Mouse (Mus musculus) lung, postnatal 14 days (tissue): ENCODE results near the gene Grm8.

Experiments
- DNase-seq: peaks from one replicate; pipeline ENCODE4 v3.0.0; 2021

Grm8 gene

DNA sequence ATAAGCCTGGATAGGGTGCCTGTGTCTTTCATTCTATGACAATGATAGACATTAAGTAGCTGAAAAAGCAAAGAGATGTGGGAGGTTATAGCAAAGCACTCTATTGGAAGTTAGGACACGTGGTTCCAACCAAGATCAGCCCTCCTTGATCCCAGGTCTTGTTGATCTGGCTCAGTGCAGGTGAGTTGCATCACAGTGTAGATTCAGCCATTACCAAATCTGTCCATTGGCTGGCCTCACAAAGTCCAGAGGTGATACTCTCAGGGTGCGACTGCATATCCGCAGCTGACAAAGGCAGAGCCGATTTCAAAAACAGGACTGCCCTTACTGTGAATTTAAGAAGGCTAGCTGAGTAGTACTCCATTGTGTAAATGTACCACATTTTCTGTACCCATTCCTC lies 103.0 kb downstream of the Grm8 start:
- no peak for DNase-seq

DNA sequence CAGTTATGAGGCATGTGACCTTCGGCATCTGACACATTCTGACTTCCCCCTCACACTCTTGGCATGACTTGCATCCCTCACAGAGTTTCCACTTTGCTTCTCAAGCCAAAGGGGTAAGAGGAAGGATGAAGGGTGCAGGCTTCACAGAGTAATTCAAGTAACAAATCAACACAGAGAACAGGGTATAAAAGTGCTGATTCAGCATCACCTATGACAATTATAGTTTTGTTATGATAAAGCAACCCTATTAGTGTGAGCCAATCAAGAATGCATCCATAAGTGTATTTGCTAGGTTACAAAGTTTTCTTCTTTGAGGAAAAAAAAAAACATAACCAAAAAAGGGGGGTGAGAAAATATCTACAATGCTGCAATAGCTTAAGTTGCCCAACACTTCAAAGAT lies 117.3 kb downstream of the Grm8 start:
- DNase-seq = no peak

- no peak for DNase-seq
Measured at GRCm38 (mm10) chr6:28007001-28007400, 128.0 kb downstream of the Grm8 start.

DNA sequence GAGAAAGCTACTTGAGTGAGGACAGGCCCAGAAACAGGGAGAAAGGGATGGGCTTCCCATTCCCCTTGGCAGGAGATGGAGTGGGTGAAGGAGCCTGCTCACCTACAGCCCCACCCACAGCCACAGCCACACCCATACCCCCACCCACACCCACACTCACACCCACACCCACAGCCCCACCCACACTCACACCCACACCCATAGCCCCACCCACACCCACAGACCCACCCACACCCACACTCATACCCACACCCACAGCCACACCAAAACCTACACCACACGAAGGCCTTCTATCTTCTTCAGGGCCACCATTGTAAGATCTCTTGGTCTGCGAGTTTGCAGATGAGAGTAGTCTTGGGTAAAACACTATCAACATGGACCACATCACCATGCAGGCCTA lies 137.7 kb downstream of the Grm8 start:
- DNase-seq = no peak

DNA sequence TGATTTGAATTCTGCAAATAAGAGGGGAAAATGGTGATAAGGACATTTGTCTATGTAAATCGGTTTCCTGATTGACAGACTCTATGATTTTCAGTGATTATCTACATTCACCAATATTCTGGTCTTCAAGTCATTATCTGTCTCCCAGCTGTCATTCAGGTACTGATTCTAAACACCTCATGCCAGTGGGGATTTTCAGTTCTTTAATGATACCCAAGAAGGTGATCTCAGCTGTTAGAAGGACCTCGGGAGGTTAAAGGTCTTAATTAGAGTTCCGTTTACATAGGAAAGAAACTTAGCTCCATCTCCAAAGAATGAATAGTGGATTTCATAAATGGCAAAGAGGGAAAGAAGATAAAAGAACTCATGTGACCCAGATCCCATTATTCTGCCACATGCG lies 143.7 kb downstream of the Grm8 start:
- DNase-seq = no peak

DNA sequence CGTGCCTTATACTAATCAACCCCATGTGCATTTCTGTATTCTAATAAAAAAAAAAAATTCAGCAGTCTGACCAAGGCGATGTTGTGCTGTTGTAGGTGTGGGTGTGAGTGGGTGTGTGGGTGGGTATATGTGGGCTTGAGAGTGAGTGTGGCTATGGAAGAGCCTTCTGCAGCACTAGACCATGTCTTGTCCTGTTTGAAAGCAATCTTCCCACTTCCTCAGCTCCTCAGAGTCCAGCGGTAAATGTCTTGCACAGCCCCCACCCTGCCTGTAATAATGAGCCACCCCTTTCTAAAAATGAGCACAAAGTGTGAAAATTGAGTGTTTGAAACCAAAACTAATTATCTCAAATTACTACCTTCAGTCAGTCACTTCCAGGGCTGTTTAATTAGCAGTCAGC lies 152.4 kb downstream of the Grm8 start:
- DNase-seq = no peak

GRCm38 (mm10) chr6:27982021-27982420 lies 153.0 kb downstream of the Grm8 start:
- DNase-seq = no peak

DNA sequence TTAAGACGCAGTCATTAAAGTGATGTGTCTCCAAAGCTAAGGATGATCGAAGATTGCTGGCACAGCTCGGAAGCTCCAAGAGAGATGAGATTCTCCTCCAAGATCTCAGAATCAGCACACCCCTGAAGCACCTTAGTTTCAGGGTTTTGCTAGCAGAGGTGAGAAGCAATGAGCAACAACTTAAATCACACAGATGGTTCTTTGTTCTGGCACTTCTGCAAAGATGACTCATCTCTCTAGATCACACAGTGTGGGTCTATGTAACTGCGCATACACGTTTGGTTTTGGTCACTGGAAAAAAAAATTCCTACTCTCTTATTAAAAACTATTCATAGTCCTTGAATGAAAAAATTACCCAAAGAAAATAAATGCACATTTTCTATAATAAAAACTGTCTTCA lies 157.6 kb downstream of the Grm8 start:
- no peak for DNase-seq

- DNase-seq = no peak
Measured at GRCm38 (mm10) chr6:27968859-27969258, 166.1 kb downstream of the Grm8 start.

- DNase-seq = no peak
Measured at GRCm38 (mm10) chr6:27967037-27967436, 167.9 kb downstream of the Grm8 start.

DNA sequence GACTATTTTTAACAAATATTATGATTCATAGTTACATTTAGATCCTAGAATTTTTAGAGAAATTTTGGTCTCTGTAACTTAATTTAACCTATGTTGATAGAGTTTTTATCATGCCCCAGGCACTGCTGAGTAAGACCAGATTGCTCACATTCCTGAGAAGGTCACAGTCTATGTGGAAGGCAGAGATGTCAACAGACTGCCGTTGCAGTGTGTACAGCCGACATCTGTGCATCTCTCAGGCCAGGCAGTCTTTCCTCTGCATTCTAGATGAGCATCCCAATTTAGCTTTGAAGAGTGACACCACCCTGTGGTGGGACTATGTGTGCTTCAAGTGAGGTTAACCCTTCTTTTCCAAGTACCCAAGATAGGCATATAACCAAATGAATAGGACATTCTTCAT lies 169.7 kb downstream of the Grm8 start:
- no peak for DNase-seq

DNA sequence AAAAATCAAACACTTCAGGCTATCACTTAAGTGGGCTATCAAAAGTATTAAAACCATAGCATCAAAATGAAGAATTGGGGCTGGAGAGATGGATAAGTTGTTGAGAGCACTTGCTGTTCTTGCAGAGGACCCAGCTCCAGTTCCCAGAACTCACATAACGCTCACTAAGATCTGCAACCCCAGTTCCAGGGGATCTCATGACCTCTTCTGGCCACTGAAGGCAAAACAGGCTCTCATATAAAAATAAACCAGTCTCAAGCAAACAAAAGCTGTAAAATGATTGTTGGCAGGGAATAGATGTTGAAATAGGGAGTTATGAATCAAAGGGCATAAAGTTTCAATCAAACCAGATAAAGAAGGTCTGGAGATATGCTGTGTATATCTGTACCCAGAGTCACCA lies 171.1 kb downstream of the Grm8 start:
- DNase-seq = no peak

DNA sequence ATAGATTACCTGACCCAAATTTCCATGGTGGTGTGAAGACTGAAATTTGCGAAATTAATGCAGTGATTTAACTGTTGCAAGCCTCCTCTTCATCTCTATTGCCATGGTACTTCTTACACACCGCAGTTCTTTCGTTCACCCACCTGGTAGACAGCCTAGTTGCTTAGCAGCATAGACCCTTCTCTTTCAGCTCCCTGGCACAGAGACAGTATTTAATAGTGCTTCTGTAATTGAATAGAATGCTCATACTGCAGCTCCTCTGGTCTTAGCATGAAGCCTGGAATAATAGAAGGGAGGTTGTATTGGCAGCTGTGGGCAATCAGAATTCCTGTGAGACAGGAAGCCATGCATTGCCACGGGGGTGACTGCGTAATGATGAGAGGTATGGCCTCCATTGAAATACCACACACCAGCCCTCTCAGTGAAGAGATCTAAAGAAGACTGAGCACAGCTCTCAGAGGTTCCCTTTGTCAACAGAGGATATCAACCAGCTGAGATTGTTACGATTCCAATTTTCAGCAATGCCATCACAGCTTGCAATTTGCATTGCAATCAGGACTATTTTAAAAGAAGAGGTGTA lies 178.6 kb downstream of the Grm8 start:
- no peak for DNase-seq

- no peak for DNase-seq
Measured at GRCm38 (mm10) chr6:27951433-27951832, 183.5 kb downstream of the Grm8 start.

GRCm38 (mm10) chr6:27928058-27928457 lies 206.9 kb downstream of the Grm8 start:
- no peak for DNase-seq

- DNase-seq = no peak
Measured at GRCm38 (mm10) chr6:27913281-27913680, 221.7 kb downstream of the Grm8 start.

- DNase-seq = no peak
Measured at GRCm38 (mm10) chr6:27904358-27904757, 230.6 kb downstream of the Grm8 start.

DNA sequence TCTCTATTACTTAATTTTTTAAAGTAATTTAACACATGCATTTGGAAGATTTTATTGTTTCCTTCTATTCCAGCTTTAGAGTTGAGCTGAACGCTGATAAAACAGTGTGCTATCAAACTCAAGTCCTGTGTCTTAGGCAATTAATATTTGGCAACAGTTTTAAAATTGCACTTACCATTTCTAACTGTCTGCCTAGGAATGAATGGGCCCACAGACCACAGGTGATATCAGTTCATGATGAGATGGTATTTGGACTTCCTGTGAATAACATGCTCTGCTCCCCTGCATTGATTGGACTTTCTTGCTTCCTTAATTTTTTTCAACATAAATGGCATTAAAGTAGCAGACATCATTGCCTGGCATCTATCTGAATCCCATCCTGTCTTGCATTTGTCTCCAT lies 232.8 kb downstream of the Grm8 start:
- no peak for DNase-seq

DNA sequence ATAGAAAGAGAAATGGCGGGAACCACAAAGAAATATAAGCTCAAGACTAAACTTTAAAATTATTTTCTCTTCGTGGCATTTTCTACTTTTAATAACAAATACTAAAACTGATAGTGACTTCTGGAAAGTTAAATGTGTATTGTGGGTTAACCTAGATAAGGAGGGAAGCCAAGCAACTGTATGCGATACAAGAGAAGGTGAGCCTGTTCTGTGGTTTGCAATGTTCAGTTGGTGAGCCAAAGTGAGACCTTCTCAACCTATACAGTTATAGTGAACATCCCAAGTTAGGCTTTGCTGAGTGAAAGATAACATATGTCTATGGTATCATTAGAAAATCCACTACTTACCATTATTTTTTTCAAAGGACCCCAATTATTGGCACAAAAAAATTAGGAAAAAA lies 233.6 kb downstream of the Grm8 start:
- DNase-seq = no peak

DNA sequence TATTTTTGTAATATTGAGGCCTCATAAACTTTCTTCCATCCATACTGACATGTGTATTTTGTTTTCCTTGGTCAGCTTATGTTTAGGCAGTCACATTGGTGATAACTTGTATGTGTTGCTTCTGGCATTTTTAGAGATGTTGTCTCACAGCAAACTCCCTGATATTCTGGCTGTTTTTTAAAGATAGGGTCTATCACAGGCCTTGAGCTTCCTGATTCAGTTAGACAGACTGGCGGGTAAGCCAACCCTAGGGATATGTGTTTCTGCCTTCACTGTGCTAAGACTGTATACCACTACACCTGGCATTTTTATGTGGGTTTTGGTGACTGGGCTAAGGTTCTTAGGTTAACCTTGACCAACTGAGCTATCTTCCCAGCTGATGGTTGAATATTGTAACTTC lies 239.8 kb downstream of the Grm8 start:
- DNase-seq = no peak

DNA sequence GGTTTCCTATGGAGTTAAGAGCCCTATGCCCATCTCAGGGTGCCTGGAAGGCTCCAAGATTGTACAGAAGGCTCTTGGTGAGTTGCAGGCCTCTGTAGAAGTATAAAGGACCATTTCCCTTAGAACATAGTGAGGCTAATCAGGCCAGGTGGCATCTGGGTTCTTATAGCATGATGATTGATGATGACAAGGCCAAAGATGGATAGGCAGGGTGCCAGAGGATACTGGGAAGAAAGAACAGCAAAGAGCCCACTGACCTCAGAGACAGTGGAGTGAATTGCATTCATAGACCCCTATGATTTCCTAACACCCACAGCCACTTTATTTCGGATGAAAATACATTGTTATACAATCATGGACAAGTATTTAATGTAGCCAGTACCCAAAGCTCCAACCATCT lies 242.1 kb downstream of the Grm8 start:
- no peak for DNase-seq

GRCm38 (mm10) chr6:27888391-27888790 lies 246.6 kb downstream of the Grm8 start:
- DNase-seq = no peak

- no peak for DNase-seq
Measured at GRCm38 (mm10) chr6:27887922-27888321, 247.1 kb downstream of the Grm8 start.

- DNase-seq = no peak
Measured at GRCm38 (mm10) chr6:27885786-27886185, 249.2 kb downstream of the Grm8 start.

GRCm38 (mm10) chr6:27849644-27850043 lies 285.3 kb downstream of the Grm8 start:
- no peak for DNase-seq

GRCm38 (mm10) chr6:27836159-27836558 lies 298.8 kb downstream of the Grm8 start:
- DNase-seq = no peak
